Mouse (Mus musculus): ENCODE data around the gene Lifr. TPM values are rescaled to one million over a fixed set of nuclear protein-coding genes. Genes with fewer than 3 reads are reported as not detected.

The Lifr gene
- polyA plus RNA-seq, 1 experiment = 18.9 TPM

GRCm38 (mm10) chr15:7150591-7150990 is 60.2 kb downstream of the Lifr start:
- H3K9me3 ChIP-seq = no peaks in the 10 kb centered on the region
- no peak overlapping the region for H3K4me3 ChIP-seq (replicated peaks)
- H3K4me1 ChIP-seq = peaks cover 59% of the 10 kb centered on the region
- TF ChIP-seq FLI1 (IDR thresholded peaks at IDR 0.05; ENCODE audit: low read length) (no peak), GATA1 (IDR thresholded peaks at IDR 0.05; ENCODE audit: borderline replicate concordance, low read length) (no peak)
- peaks cover 56% of the 10 kb centered on the region for H3K27me3 ChIP-seq (replicated peaks)
- peaks cover 19% of the 10 kb centered on the region for H3K36me3 ChIP-seq (replicated peaks; ENCODE audit: low read length)

GRCm38 (mm10) chr15:7152116-7152760 is 61.8 kb downstream of the Lifr start:
- Histone ChIP-seq H3K36me3 (replicated peaks; ENCODE audit: low read length) (peaks cover 35% of the 10 kb centered on the region), H3K27me3 (replicated peaks) (peaks cover 51% of the 10 kb centered on the region), H3K9me3 (no peaks in the 10 kb centered on the region), H3K4me3 (replicated peaks) (no peak overlapping the region), H3K4me1 (peaks cover 50% of the 10 kb centered on the region)
- no peak for TF ChIP-seq GATA1 (IDR thresholded peaks at IDR 0.05; ENCODE audit: borderline replicate concordance, low read length)
- no peak for TF ChIP-seq FLI1 (IDR thresholded peaks at IDR 0.05; ENCODE audit: low read length)

- TF ChIP-seq GATA1 (IDR thresholded peaks at IDR 0.05; ENCODE audit: borderline replicate concordance, low read length) (no peak), FLI1 (IDR thresholded peaks at IDR 0.05; ENCODE audit: low read length) (no peak)
- Histone ChIP-seq H3K36me3 (replicated peaks; ENCODE audit: low read length) (peaks cover 54% of the 10 kb centered on the region), H3K27me3 (replicated peaks) (peaks cover 44% of the 10 kb centered on the region), H3K4me3 (replicated peaks) (peak overlapping the region; percentile 64), H3K9me3 (no peaks in the 10 kb centered on the region), H3K4me1 (peaks cover 38% of the 10 kb centered on the region)
These were observed 63.8 kb downstream of the Lifr start for GRCm38 (mm10) chr15:7154010-7154736.

GRCm38 (mm10) chr15:7154737-7155090 is 64.3 kb downstream of the Lifr start:
- Histone ChIP-seq H3K4me1 (peaks cover 36% of the 10 kb centered on the region), H3K4me3 (replicated peaks) (peak overlapping the region; percentile 78), H3K9me3 (peaks cover under 1% of the 10 kb centered on the region; the same call in 1 of the 2 replicates), H3K27me3 (replicated peaks) (peaks cover 41% of the 10 kb centered on the region), H3K36me3 (replicated peaks; ENCODE audit: low read length) (peaks cover 59% of the 10 kb centered on the region)
- TF ChIP-seq GATA1 (IDR thresholded peaks at IDR 0.05; ENCODE audit: borderline replicate concordance, low read length) (no peak), FLI1 (IDR thresholded peaks at IDR 0.05; ENCODE audit: low read length) (no peak)

GRCm38 (mm10) chr15:7157658-7158057 is 67.2 kb downstream of the Lifr start:
- H3K36me3 ChIP-seq (replicated peaks; ENCODE audit: low read length) = peaks cover 66% of the 10 kb centered on the region
- no peak overlapping the region for H3K4me3 ChIP-seq (replicated peaks)
- H3K4me1 ChIP-seq = peaks cover 27% of the 10 kb centered on the region
- TF ChIP-seq FLI1 (IDR thresholded peaks at IDR 0.05; ENCODE audit: low read length) = no peak
- TF ChIP-seq GATA1 (IDR thresholded peaks at IDR 0.05; ENCODE audit: borderline replicate concordance, low read length) = no peak
- H3K27me3 ChIP-seq (replicated peaks) = peaks cover 24% of the 10 kb centered on the region
- peaks cover 7% of the 10 kb centered on the region; the same call in 1 of the 2 replicates for H3K9me3 ChIP-seq

GRCm38 (mm10) chr15:7159869-7160268 is 69.5 kb downstream of the Lifr start:
- Histone ChIP-seq H3K9me3 (peaks cover 7% of the 10 kb centered on the region; the same call in 1 of the 2 replicates), H3K4me1 (peaks cover 8% of the 10 kb centered on the region), H3K36me3 (replicated peaks; ENCODE audit: low read length) (peaks cover 82% of the 10 kb centered on the region), H3K27me3 (replicated peaks) (peaks cover 20% of the 10 kb centered on the region), H3K4me3 (replicated peaks) (peak overlapping the region; percentile 4)
- no peak for TF ChIP-seq GATA1 (IDR thresholded peaks at IDR 0.05; ENCODE audit: borderline replicate concordance, low read length)
- TF ChIP-seq FLI1 (IDR thresholded peaks at IDR 0.05; ENCODE audit: low read length) = no peak

GRCm38 (mm10) chr15:7160321-7160720 is 69.9 kb downstream of the Lifr start:
- H3K4me1 ChIP-seq = peaks cover 5% of the 10 kb centered on the region; the same call in 1 of the 2 replicates
- peaks cover 7% of the 10 kb centered on the region; the same call in 1 of the 2 replicates for H3K9me3 ChIP-seq
- H3K36me3 ChIP-seq (replicated peaks; ENCODE audit: low read length) = peaks cover 86% of the 10 kb centered on the region
- H3K4me3 ChIP-seq (replicated peaks) = no peak overlapping the region
- peaks cover 20% of the 10 kb centered on the region for H3K27me3 ChIP-seq (replicated peaks)
- no peak for TF ChIP-seq FLI1 (IDR thresholded peaks at IDR 0.05; ENCODE audit: low read length)
- TF ChIP-seq GATA1 (IDR thresholded peaks at IDR 0.05; ENCODE audit: borderline replicate concordance, low read length) = no peak

GRCm38 (mm10) chr15:7163851-7164250 is 73.4 kb downstream of the Lifr start:
- H3K27me3 ChIP-seq (replicated peaks) = peaks cover 29% of the 10 kb centered on the region
- TF ChIP-seq FLI1 (IDR thresholded peaks at IDR 0.05; ENCODE audit: low read length) (no peak), GATA1 (IDR thresholded peaks at IDR 0.05; ENCODE audit: borderline replicate concordance, low read length) (no peak)
- peaks cover 7% of the 10 kb centered on the region; the same call in 1 of the 2 replicates for H3K9me3 ChIP-seq
- peaks cover 5% of the 10 kb centered on the region; the same call in 1 of the 2 replicates for H3K4me1 ChIP-seq
- peaks cover 87% of the 10 kb centered on the region for H3K36me3 ChIP-seq (replicated peaks; ENCODE audit: low read length)
- no peak overlapping the region for H3K4me3 ChIP-seq (replicated peaks)

- Histone ChIP-seq H3K27me3 (replicated peaks) (peaks cover 23% of the 10 kb centered on the region), H3K4me3 (replicated peaks) (no peak overlapping the region), H3K9me3 (no peaks in the 10 kb centered on the region), H3K36me3 (replicated peaks; ENCODE audit: low read length) (peaks cover 90% of the 10 kb centered on the region), H3K4me1 (no peaks in the 10 kb centered on the region)
- TF ChIP-seq GATA1 (IDR thresholded peaks at IDR 0.05; ENCODE audit: borderline replicate concordance, low read length) = no peak
- TF ChIP-seq FLI1 (IDR thresholded peaks at IDR 0.05; ENCODE audit: low read length) = no peak
These were observed 76.3 kb downstream of the Lifr start for GRCm38 (mm10) chr15:7166735-7167134.

Measured in megakaryocyte, embryonic 14.5 days (primary cell).